Mouse (Mus musculus) midbrain, embryonic 12.5 days (tissue): Measurements from ENCODE around the gene 4921536K21Rik. TPM values are rescaled to one million over a fixed set of nuclear protein-coding genes. Genes with fewer than 3 reads are reported as not detected.
"Not testable (repeated sequence)": the region's sequence is repeated elsewhere in the genome, so short reads cannot be mapped to it uniquely, and the experiment has no call there.

Experiments
- ATAC-seq: fragments of 200-750 bp; cut with Nextera tagmentation; 2 replicates; pipeline ENCODE4 v1.8.0; 2017; ENCODE audit warnings: low read depth, moderate TSS enrichment, moderate library complexity; ENCODE audit not compliant: low FRiP score
- H3K27ac ChIP-seq: fragments of 300-500 bp; sonication (generic); replicated peaks from 2 replicates; pipeline ENCODE4 v1.5.1; 2016; ENCODE audit warnings: mild to moderate bottlenecking
- H3K27me3 ChIP-seq: fragments of 300-500 bp; sonication (generic); 2 replicates; pipeline ENCODE4 v1.6.1; 2016; ENCODE audit warnings: mild to moderate bottlenecking
- H3K36me3 ChIP-seq: fragments of 300-500 bp; sonication (generic); 2 replicates; pipeline ENCODE4 v1.6.1; 2016
- H3K4me1 ChIP-seq: fragments of 300-500 bp; sonication (generic); 2 replicates; pipeline ENCODE4 v1.6.1; 2016
- H3K4me2 ChIP-seq: fragments of 300-500 bp; sonication (generic); replicated peaks from 2 replicates; pipeline ENCODE4 v1.6.1; 2016; ENCODE audit warnings: mild to moderate bottlenecking, moderate library complexity
- H3K4me3 ChIP-seq: fragments of 300-500 bp; sonication (generic); 2 replicates; pipeline ENCODE4 v1.5.1; 2016; ENCODE audit warnings: mild to moderate bottlenecking
- H3K9ac ChIP-seq: fragments of 300-500 bp; sonication (generic); replicated peaks from 2 replicates; pipeline ENCODE4 v1.6.1; 2016; ENCODE audit warnings: mild to moderate bottlenecking, moderate library complexity
- H3K9me3 ChIP-seq: fragments of 300-500 bp; sonication (generic); 2 replicates; pipeline ENCODE4 v1.6.1; 2016; ENCODE audit warnings: mild to moderate bottlenecking
- WGBS: fragments of 180-500 bp; shearing (Covaris S2); methylation state at CpG from one replicate; pipeline ENCODE4 v1.1.7; 2016; 5-methylcytosine and 5-hydroxymethylcytosine counted together
- polyA plus RNA-seq: library from polyadenylated mRNA; unstranded; fragments of >200 nt; fragmentation: Nextera tagmentation; extraction: Ambion mirVana; gene quantifications from 2 replicates; pipeline ENCODE4 v1.2.1, GENCODE M21; 2016

The 4921536K21Rik gene
- polyA plus RNA-seq, 1 experiment from 2014 or later = 0.74 TPM

DNA sequence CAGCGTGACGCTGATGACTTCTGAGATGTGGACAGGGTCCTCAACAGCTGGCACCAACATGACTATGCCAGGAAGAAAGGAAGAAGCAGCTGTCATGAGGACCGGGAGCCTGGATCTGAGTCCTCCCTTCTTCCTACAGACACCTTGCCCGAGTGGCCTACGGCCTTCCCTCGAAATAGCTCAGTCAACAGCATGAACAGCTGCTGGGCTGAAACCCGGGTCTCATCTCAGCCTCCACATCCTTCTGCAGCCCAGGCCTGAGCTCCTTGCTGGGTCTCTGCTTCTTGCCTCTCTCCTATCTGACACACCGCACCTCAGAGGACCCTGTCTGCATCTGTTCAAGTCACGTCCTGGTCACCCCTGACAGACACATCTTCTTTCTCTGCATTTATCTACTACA, 27.2 kb upstream of the 4921536K21Rik start:
- H3K36me3 ChIP-seq = peaks cover 10% of the 10 kb centered on the region; the same call in 1 of the 2 replicates
- 94% methylated on average over 9 of the region's 9 CpGs for WGBS
- no peaks in the 10 kb centered on the region for H3K27me3 ChIP-seq
- H3K4me1 ChIP-seq = no peaks in the 10 kb centered on the region
- ATAC-seq = no peak
- H3K27ac ChIP-seq = no peak overlapping the region
- no peak overlapping the region for H3K4me3 ChIP-seq
- H3K9me3 ChIP-seq = no peaks in the 10 kb centered on the region
- H3K4me2 ChIP-seq = no peak overlapping the region
- no peak overlapping the region for H3K9ac ChIP-seq

DNA sequence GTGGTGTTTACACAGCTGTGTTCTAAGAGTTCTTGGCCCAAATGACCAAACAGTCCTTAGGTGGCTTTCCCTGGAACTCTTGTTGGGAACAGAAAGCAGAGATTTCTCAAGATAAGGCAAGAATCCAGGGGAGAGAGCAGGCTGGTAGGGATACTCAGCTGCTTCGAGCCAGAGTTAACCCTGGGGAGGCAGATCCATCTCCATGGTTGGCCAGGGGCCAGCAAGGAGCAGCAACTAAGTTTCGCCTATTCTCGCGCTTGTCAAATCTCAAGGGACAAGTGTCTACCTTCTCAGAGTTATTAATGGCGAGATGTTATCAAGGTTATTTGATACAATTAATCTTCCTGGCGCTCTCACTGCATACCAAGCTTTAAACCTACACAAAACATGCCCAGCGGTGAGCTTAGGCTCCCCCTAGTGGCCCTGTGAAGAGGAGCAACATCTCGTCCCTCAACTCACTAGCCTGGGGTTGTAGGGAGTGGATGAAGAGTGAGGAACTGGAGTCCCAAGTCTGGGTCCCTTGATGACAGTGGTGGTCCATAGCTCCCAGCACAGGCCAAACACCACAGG, 26.5 kb upstream of the 4921536K21Rik start:
- H3K27ac ChIP-seq = no peak overlapping the region
- H3K27me3 ChIP-seq = no peaks in the 10 kb centered on the region
- no peaks in the 10 kb centered on the region for H3K9me3 ChIP-seq
- H3K4me3 ChIP-seq = no peak overlapping the region
- H3K4me2 ChIP-seq = no peak overlapping the region
- WGBS = 32% methylated on average over 8 of the region's 8 CpGs
- no peaks in the 10 kb centered on the region for H3K4me1 ChIP-seq
- H3K9ac ChIP-seq = no peak overlapping the region
- H3K36me3 ChIP-seq = peaks cover 8% of the 10 kb centered on the region; the same call in 1 of the 2 replicates
- no peak for ATAC-seq

DNA sequence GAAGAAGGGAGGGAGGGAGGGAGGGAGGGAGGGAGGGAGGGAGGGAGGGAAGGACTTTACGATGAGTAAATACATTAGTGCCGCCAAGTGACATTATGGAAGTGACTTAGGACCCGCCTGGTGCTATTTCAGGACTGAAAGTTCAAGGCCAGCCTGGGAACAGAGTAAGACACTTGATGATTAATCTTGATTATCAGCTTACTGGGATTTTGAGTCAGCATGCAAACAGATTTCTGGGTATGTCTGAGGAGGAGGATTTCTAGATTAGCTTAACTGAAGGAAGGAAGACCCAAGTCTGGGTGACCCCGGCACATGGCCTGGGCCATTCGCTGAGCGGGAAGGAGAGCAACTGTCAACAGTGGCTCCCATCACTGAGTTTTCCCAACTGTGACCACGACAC, 25.6 kb upstream of the 4921536K21Rik start:
- 91% methylated on average over 7 of the region's 7 CpGs for WGBS
- H3K36me3 ChIP-seq = peaks cover 7% of the 10 kb centered on the region; the same call in 1 of the 2 replicates

DNA sequence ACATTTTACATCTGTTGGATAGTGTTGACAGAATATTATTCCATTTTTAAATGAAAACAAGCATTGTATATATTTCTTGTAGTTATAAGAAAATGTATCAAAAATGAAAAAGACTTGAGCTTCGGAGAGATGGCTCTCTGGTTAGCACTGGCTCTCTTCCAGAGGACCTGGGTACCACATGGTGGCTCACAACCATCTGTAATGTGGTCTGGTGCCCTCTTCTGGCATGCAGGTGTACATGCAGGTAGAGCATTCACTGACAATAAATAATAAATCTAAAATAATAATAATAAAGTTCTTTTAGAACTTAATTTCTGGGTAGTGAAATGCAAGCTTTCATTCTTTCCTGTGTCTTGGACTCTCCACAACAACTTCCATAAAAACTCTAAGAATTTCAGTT, 23.8 kb upstream of the 4921536K21Rik start:
- peaks cover 5% of the 10 kb centered on the region; the same call in 1 of the 2 replicates for H3K4me1 ChIP-seq
- 0 out of 2 replicates have a peak, but pooled peaks cover 10% of the 10 kb centered on the region for H3K27me3 ChIP-seq
- H3K4me3 ChIP-seq = no peak overlapping the region
- H3K36me3 ChIP-seq = peaks cover 7% of the 10 kb centered on the region; the same call in 1 of the 2 replicates
- H3K9me3 ChIP-seq = no peaks in the 10 kb centered on the region
- H3K4me2 ChIP-seq = no peak overlapping the region
- WGBS = 66% methylated on average over 1 of the region's 1 CpGs
- no peak overlapping the region for H3K27ac ChIP-seq
- no peak for ATAC-seq
- no peak overlapping the region for H3K9ac ChIP-seq

More for the DNA sequence above, 25.6 kb upstream of the 4921536K21Rik start:
- H3K4me3 ChIP-seq = no peak overlapping the region
- no peak for ATAC-seq
- no peaks in the 10 kb centered on the region for H3K4me1 ChIP-seq
- H3K27me3 ChIP-seq = 0 out of 2 replicates have a peak, but pooled peaks cover 6% of the 10 kb centered on the region
- no peak overlapping the region for H3K9ac ChIP-seq
- no peak overlapping the region for H3K4me2 ChIP-seq
- H3K27ac ChIP-seq = no peak overlapping the region
- no peaks in the 10 kb centered on the region for H3K9me3 ChIP-seq

DNA sequence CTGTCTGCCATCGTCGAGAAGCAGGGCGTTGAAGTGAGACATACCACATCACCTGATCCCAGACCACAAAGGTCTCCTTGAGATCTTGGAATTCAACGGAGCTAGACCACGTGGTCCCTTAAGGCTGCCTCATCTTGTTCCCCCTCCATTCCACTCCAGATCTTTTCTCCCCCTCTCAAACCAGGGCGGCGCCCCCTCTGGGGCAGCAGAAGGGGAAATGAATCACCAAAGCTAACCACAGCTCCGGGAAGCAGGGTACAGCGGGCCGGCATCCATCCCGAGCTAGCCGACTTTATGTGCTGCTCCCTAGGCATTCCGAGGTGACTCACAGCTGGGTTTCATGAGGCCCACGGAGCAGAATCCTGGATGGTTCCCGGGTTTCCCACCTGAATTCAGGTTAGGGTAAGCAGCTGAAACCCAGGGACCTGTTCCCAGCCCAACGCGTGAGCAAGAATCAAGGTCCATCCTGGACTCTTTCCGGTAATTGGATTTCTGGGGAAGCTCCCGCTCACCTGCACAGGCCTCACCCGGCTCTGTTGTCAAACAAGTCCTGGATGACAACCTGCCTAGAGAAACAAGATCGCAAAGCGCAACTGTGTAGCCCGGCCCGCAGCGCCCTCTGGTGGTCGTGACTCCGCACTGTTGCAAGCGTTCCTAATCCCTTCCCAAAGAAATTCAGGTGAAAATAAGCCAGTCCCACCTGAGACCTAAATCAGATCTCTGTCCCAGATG, 19.4 kb upstream of the 4921536K21Rik start, which contains the start of gene Slc35e4:
Gene Slc35e4 (minus strand): TSS at position 556 of the 732 bp plus-strand sequence.
- Histone ChIP-seq H3K27me3 (peaks cover 19% of the 10 kb centered on the region), H3K4me2 (peak within 1 kb of the TSS; percentile 88), H3K4me3 (peak within 1 kb of the TSS; percentile 65), H3K9ac (peak within 1 kb of the TSS; percentile 73), H3K36me3 (no peaks in the 10 kb centered on the region), H3K4me1 (peaks cover 38% of the 10 kb centered on the region), H3K27ac (peak within 1 kb of the TSS; percentile 65), H3K9me3 (no peaks in the 10 kb centered on the region)
- ATAC-seq = peak; percentile 59
- under 1% methylated on average over 28 of the region's 28 CpGs for WGBS

DNA sequence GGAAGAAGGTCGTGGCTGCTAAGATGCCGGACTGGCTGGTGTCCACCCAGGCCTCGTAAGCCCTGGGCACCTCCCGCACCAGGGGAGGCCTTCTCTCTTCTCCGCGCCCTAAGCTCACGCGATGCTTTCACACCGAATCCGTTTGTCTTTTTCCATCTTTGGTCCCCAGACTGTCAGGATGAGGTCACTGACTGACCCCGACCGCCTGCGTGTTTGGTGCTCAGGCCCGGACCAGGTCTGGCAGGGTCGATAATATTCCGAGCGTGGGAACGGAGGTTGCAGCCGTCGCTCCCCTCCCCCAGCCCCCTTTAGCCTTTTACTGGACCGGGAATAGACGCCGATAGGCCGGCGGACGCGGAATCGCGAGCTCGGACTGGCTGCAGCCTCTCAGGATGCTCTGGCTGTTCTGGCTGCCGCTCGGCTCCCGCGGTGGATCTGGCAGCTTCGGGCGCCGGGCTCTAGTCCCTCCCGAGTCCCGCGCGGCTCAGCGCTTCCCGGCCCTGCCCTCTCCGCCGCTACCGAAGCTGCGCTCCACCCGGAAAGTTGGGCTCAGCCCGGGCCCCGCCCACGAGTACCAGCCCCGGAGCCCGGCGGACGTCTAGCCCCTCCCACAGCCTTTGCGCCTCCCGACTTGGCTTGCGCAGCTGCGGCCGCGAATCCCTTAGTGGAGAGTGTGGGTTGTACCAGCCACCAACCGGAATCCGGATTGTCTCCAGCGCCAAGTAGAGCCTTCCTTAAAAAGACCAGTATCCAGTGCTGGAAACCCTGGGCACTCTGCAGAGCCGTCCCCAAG, 18.6 kb upstream of the 4921536K21Rik start:
- Histone ChIP-seq H3K36me3 (no peaks in the 10 kb centered on the region), H3K27me3 (peaks cover 19% of the 10 kb centered on the region), H3K4me2 (peak overlapping the region; percentile 88), H3K4me1 (peaks cover 40% of the 10 kb centered on the region), H3K9ac (peak overlapping the region; percentile 73), H3K9me3 (no peaks in the 10 kb centered on the region), H3K4me3 (peak overlapping the region; percentile 65), H3K27ac (peak overlapping the region; percentile 65)
- under 1% methylated on average over 65 of the region's 65 CpGs for WGBS
- ATAC-seq = peak; percentile 90

DNA sequence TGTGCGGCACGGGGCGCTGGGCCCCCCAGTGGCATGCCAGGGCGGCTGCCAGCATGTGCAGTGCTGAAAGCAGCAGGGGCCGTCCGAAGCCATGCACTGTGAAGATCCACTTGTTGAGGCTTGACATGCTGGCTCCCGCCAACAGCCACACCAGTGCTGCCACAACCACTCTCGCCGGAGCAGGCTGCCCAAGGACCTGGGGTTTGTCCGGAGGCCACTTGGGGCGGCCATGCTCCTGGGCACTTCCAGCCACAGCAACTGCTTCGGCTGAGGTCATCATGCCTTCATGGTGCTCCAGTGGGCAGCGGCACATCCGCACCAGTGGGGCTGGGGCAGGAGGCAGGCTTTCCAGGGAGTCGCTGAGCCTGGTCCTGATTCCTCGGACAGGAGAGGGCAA, 18.0 kb upstream of the 4921536K21Rik start:
- H3K9me3 ChIP-seq = no peaks in the 10 kb centered on the region
- peak; percentile 1; the same call in 1 of the 2 replicates for ATAC-seq
- WGBS = under 1% methylated on average over 16 of the region's 16 CpGs
- peaks cover 45% of the 10 kb centered on the region for H3K4me1 ChIP-seq
- H3K4me3 ChIP-seq = peak overlapping the region; percentile 65
- H3K27me3 ChIP-seq = peaks cover 19% of the 10 kb centered on the region
- H3K9ac ChIP-seq = peak overlapping the region; percentile 73
- no peak overlapping the region for H3K27ac ChIP-seq
- H3K36me3 ChIP-seq = no peaks in the 10 kb centered on the region
- peak overlapping the region; percentile 88 for H3K4me2 ChIP-seq

DNA sequence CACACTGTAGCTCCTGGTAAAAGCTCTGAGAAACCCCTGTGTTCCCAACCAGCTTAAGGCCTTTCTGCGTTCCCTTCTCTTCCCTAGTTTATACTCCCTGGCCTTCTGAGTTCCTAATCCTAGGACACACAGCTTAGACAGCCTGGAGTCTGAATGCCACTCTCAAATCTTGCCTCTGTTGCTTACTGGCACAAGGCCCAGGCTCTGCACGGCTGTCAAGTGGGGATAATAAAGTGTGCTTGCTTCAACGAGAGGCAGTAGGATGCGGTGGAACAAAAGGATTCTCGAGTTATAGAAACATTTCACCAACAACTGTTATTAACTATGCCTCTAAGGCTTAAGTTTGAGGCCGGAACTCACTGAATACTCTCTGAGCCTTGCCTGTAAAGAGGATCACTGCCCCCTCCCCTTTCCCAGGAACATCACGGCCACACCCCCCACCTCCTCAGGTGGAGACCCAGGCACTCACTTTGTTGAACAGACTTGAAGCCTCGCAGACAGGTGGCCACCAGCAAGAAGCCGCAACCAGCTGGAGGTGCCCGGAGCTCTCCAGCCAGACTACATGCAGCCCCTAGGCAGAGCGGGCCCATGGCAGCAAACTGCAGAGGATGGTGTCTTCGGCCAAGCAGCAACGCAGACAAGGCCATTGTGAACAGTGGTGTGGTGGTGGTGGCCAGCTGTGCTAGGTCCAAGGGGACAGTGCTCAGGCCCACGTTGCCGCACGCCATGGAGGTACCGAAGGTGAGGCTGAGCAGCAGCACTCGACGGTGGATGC, 17.4 kb upstream of the 4921536K21Rik start:
- Histone ChIP-seq H3K4me1 (peaks cover 45% of the 10 kb centered on the region), H3K27me3 (peaks cover 19% of the 10 kb centered on the region), H3K4me2 (peak overlapping the region; percentile 88), H3K9me3 (no peaks in the 10 kb centered on the region), H3K9ac (peak overlapping the region; percentile 73), H3K27ac (no peak overlapping the region), H3K4me3 (peak overlapping the region; percentile 65), H3K36me3 (no peaks in the 10 kb centered on the region)
- 19% methylated on average over 19 of the region's 19 CpGs for WGBS
- 0 out of 2 replicates have a peak, but pooled peaks have one; percentile 2 for ATAC-seq

DNA sequence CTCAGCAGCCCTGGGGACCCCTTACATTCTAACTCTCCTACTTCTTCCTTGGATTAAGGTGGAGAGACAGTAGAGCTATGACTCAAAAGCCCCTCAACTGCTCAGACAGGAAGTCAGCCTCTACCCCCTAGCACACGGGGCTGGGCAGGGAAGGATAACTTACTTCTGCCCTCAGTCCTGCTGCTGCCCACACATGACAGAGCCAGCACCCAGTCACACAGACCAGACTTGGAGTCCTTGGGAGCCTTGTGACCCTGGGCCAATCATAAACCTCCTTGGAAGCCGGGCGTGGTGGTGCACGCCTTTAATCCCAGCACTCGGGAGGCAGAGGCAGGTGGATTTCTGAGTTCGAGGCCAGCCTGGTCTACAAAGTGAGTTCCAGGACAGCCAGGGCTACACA, 16.5 kb upstream of the 4921536K21Rik start:
- 84% methylated on average over 6 of the region's 6 CpGs for WGBS
- H3K9ac ChIP-seq, H3K27ac ChIP-seq, H3K9me3 ChIP-seq, H3K36me3 ChIP-seq, H3K4me3 ChIP-seq, ATAC-seq: not testable (repeated sequence)
- Histone ChIP-seq H3K4me1 (peaks cover 45% of the 10 kb centered on the region), H3K27me3 (peaks cover 19% of the 10 kb centered on the region), H3K4me2 (peak overlapping the region; percentile 21; the same call in 1 of the 2 replicates)

DNA sequence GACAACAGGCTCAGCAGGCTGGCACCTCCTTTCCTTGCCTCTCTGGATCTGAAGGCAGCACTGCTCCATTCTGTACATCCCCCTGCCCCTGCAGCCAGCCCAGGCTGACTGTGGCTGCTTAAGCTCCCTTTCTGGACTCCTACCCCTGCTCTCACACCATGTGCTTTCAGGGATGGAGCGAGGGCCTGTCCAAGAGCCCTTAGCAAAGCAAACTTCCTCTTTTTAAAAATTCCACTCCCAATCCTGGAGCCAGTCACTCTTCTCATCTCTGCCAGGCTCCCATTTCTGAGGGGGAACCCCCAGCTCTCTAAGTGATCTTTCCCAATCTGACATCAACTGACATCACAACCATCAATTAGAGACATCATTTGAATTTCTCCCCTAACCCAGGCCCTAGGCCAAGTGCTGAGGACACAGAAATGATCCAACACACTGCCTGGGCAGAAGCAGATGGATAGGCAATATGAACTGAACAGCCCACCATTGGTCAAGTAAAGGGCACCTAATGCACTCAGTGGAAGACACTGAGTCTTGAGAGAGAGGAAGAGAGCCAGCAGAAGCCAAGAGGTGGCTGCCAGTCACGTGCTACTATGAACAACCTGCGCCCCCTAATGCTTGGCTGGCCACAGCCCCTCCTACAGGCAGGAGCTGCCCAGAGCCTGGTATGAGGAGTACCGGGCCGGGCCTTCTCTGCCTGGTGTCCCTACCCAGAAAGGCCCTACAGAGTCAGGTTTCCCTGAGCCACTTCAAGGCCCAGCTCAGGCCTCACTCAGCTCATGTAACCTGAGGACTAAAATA, 15.8 kb upstream of the 4921536K21Rik start:
- no peak for ATAC-seq
- Histone ChIP-seq H3K9ac (no peak overlapping the region; the same call in 1 of the 2 replicates), H3K27me3 (peaks cover 15% of the 10 kb centered on the region), H3K4me2 (peak overlapping the region; percentile 21; the same call in 1 of the 2 replicates), H3K4me3 (no peak overlapping the region), H3K36me3 (0 out of 2 replicates have a peak, but pooled peaks cover 4% of the 10 kb centered on the region), H3K4me1 (peaks cover 45% of the 10 kb centered on the region), H3K27ac (no peak overlapping the region), H3K9me3 (no peaks in the 10 kb centered on the region)
- 62% methylated on average over 5 of the region's 5 CpGs for WGBS
